Mouse (Mus musculus) liver, embryonic 12.5 days (tissue): Measurements from ENCODE around the gene Fpgs. TPM values are rescaled to one million over a fixed set of nuclear protein-coding genes. Genes with fewer than 3 reads are reported as not detected.

Experiments used
- ATAC-seq: fragments of 200-750 bp; cut with Nextera tagmentation; 2 replicates; pipeline ENCODE4 v1.8.0; 2017; ENCODE audit warnings: moderate number of reproducible peaks, mild to moderate bottlenecking, moderate library complexity
- H3K27ac ChIP-seq: fragments of 300-500 bp; sonication (generic); 2 replicates; pipeline ENCODE4 v1.5.1; 2016; ENCODE audit warnings: mild to moderate bottlenecking
- H3K27me3 ChIP-seq: fragments of 300-500 bp; sonication (generic); replicated peaks from 2 replicates; pipeline ENCODE4 v1.6.1; 2016; ENCODE audit warnings: mild to moderate bottlenecking, moderate library complexity
- H3K36me3 ChIP-seq: fragments of 300-500 bp; sonication (generic); 2 replicates; pipeline ENCODE4 v1.6.1; 2016; ENCODE audit warnings: mild to moderate bottlenecking, moderate library complexity
- H3K4me1 ChIP-seq: fragments of 300-500 bp; sonication (generic); 2 replicates; pipeline ENCODE4 v1.6.1; 2016
- H3K4me2 ChIP-seq: fragments of 300-500 bp; sonication (generic); 2 replicates; pipeline ENCODE4 v1.6.1; 2016; ENCODE audit warnings: mild to moderate bottlenecking, moderate library complexity
- H3K4me3 ChIP-seq: fragments of 300-500 bp; sonication (generic); 2 replicates; pipeline ENCODE4 v1.5.1; 2016; ENCODE audit warnings: mild to moderate bottlenecking, moderate library complexity
- H3K9ac ChIP-seq: fragments of 300-500 bp; sonication (generic); 2 replicates; pipeline ENCODE4 v1.6.1; 2016; ENCODE audit warnings: mild to moderate bottlenecking, moderate library complexity
- H3K9me3 ChIP-seq: fragments of 300-500 bp; sonication (generic); replicated peaks from 2 replicates; pipeline ENCODE4 v1.6.1; 2016; ENCODE audit warnings: mild to moderate bottlenecking, moderate library complexity
- WGBS: fragments of 180-500 bp; shearing (Covaris S2); methylation state at CpG from one replicate; pipeline ENCODE4 v1.1.7; 2016; ENCODE audit not compliant: insufficient replicate concordance; 5-methylcytosine and 5-hydroxymethylcytosine counted together
- microRNA counts: library from miRNA; unstranded; fragments of <30 nt; microRNA quantifications from one replicate; lab custom pipeline; 2017
- microRNA-seq: library from miRNA; unstranded; fragments of <30 nt; microRNA quantifications from one replicate; pipeline ENCODE4, GENCODE M21; 2017
- polyA plus RNA-seq: library from polyadenylated mRNA; unstranded; fragments of >200 nt; fragmentation: Nextera tagmentation; extraction: Ambion mirVana; gene quantifications from 2 replicates; pipeline ENCODE4 v1.2.1, GENCODE M21; 2016

Gene Fpgs
- polyA plus RNA-seq, 1 experiment from 2014 or later = 35.8 TPM

- no peak for ATAC-seq
Measured at GRCm38 (mm10) chr2:32642813-32643212, 61.1 kb downstream of the Fpgs start.

GRCm38 (mm10) chr2:32641810-32642209 lies 62.1 kb downstream of the Fpgs start:
- no peak overlapping the region for H3K9ac ChIP-seq
- no peak for ATAC-seq
- no peak overlapping the region for H3K27ac ChIP-seq
- H3K4me2 ChIP-seq = no peak overlapping the region
- no peak overlapping the region for H3K4me3 ChIP-seq
- no peaks in the 10 kb centered on the region for H3K27me3 ChIP-seq
- WGBS = 62% methylated on average over 5 of the region's 5 CpGs
- no peaks in the 10 kb centered on the region for H3K9me3 ChIP-seq
- H3K36me3 ChIP-seq = no peaks in the 10 kb centered on the region
- H3K4me1 ChIP-seq = peaks cover 61% of the 10 kb centered on the region

More at GRCm38 (mm10) chr2:32642813-32643212, 61.1 kb downstream of the Fpgs start:
- H3K27ac ChIP-seq = peak overlapping the region; percentile 2; the same call in 1 of the 2 replicates
- no peak overlapping the region for H3K9ac ChIP-seq
- H3K4me2 ChIP-seq = no peak overlapping the region
- H3K4me3 ChIP-seq = no peak overlapping the region
- no peaks in the 10 kb centered on the region for H3K27me3 ChIP-seq
- H3K9me3 ChIP-seq = no peaks in the 10 kb centered on the region
- WGBS = 69% methylated on average over 7 of the region's 7 CpGs
- peaks cover 60% of the 10 kb centered on the region for H3K4me1 ChIP-seq
- H3K36me3 ChIP-seq = no peaks in the 10 kb centered on the region

- Histone ChIP-seq H3K27ac (no peak overlapping the region), H3K4me1 (peaks cover 49% of the 10 kb centered on the region), H3K4me2 (no peak overlapping the region), H3K9me3 (no peaks in the 10 kb centered on the region), H3K4me3 (no peak overlapping the region), H3K9ac (no peak overlapping the region), H3K36me3 (no peaks in the 10 kb centered on the region), H3K27me3 (no peaks in the 10 kb centered on the region)
- no peak for ATAC-seq
- 55% methylated on average over 6 of the region's 6 CpGs for WGBS
Measured at GRCm38 (mm10) chr2:32640550-32641051, 63.3 kb downstream of the Fpgs start.

- no peak overlapping the region for H3K4me3 ChIP-seq
- no peak overlapping the region for H3K9ac ChIP-seq
- H3K27me3 ChIP-seq = no peaks in the 10 kb centered on the region
- no peaks in the 10 kb centered on the region for H3K36me3 ChIP-seq
- peak overlapping the region; percentile 34 for H3K27ac ChIP-seq
- ATAC-seq = no peak
- 21% methylated on average over 1 of the region's 1 CpGs for WGBS
- no peaks in the 10 kb centered on the region for H3K9me3 ChIP-seq
- H3K4me1 ChIP-seq = peaks cover 39% of the 10 kb centered on the region
- no peak overlapping the region for H3K4me2 ChIP-seq
Measured at GRCm38 (mm10) chr2:32639632-32640031, 64.3 kb downstream of the Fpgs start.

- Histone ChIP-seq H3K36me3 (no peaks in the 10 kb centered on the region), H3K27ac (0 out of 2 replicates have a peak overlapping the region, but pooled peaks have one; percentile 12), H3K4me1 (peaks cover 24% of the 10 kb centered on the region), H3K4me2 (no peak overlapping the region), H3K27me3 (no peaks in the 10 kb centered on the region), H3K9me3 (no peaks in the 10 kb centered on the region), H3K4me3 (no peak overlapping the region), H3K9ac (no peak overlapping the region; the same call in 1 of the 2 replicates)
- ATAC-seq = peak; percentile 69
- 26% methylated on average over 11 of the region's 11 CpGs for WGBS
Measured at GRCm38 (mm10) chr2:32637778-32638281, 66.1 kb downstream of the Fpgs start.

GRCm38 (mm10) chr2:32636617-32637016 lies 67.3 kb downstream of the Fpgs start:
- ATAC-seq = no peak
- Histone ChIP-seq H3K4me3 (no peak overlapping the region), H3K36me3 (no peaks in the 10 kb centered on the region), H3K4me1 (peaks cover 29% of the 10 kb centered on the region), H3K4me2 (no peak overlapping the region), H3K27me3 (no peaks in the 10 kb centered on the region), H3K27ac (no peak overlapping the region), H3K9me3 (no peaks in the 10 kb centered on the region), H3K9ac (no peak overlapping the region)
- WGBS = 81% methylated on average over 7 of the region's 7 CpGs

GRCm38 (mm10) chr2:32634277-32635105 lies 69.5 kb downstream of the Fpgs start:
- no peak overlapping the region for H3K4me2 ChIP-seq
- H3K9me3 ChIP-seq = no peaks in the 10 kb centered on the region
- no peak overlapping the region for H3K27ac ChIP-seq
- H3K4me3 ChIP-seq = no peak overlapping the region
- H3K36me3 ChIP-seq = no peaks in the 10 kb centered on the region
- H3K4me1 ChIP-seq = peaks cover 19% of the 10 kb centered on the region
- ATAC-seq = no peak
- 67% methylated on average over 10 of the region's 10 CpGs for WGBS
- H3K27me3 ChIP-seq = no peaks in the 10 kb centered on the region
- H3K9ac ChIP-seq = no peak overlapping the region

GRCm38 (mm10) chr2:32633660-32634059 lies 70.3 kb downstream of the Fpgs start:
- ATAC-seq = no peak
- Histone ChIP-seq H3K4me3 (no peak overlapping the region), H3K9ac (no peak overlapping the region), H3K27ac (no peak overlapping the region), H3K4me1 (peaks cover 16% of the 10 kb centered on the region), H3K36me3 (no peaks in the 10 kb centered on the region), H3K4me2 (no peak overlapping the region), H3K27me3 (no peaks in the 10 kb centered on the region), H3K9me3 (no peaks in the 10 kb centered on the region)
- WGBS = 79% methylated on average over 5 of the region's 5 CpGs

MicroRNAs encoded within 50 kb of the gene (microRNA counts, 519-probe panel; counts per million panel counts)
- microRNA mmu-miR-1954 (lab: Ali Mortazavi, UCI) (582 counts per million, percentile 70 among the panel's probes with 10 or more counts), microRNA mmu-miR-2861 (lab: Ali Mortazavi, UCI) (582 counts per million, percentile 70 among the panel's probes with 10 or more counts)

Small RNA genes within 50 kb of the gene (microRNA-seq; reads per million reads assigned to microRNA genes)
- gene Gm47291 = not detected
- gene Mir1954 = not detected
- gene Mir2861 = not detected
- not detected for gene Mir3960
- not detected for gene Mir8093

Other genes with a start within 250 kb of the Fpgs start
- gene Fam102a, start 168.8 kb downstream of the Fpgs start, polyA plus RNA-seq = 2.4 and 2.5 TPM in 2 replicates
- gene Dpm2, start 133.3 kb downstream of the Fpgs start, polyA plus RNA-seq = 69.5 and 73.8 TPM in 2 replicates
- gene Pip5kl1, start 129.3 kb downstream of the Fpgs start, polyA plus RNA-seq = 0.13 TPM in 1 of 2 replicates, not detected in the other
- gene 9430097D07Rik, start 128.5 kb downstream of the Fpgs start, polyA plus RNA-seq = not detected in 2 replicates
- gene St6galnac4, start 117.0 kb downstream of the Fpgs start, polyA plus RNA-seq = 17.5 and 18.9 TPM in 2 replicates
- gene St6galnac6, start 104.4 kb downstream of the Fpgs start, polyA plus RNA-seq = 14.5 and 15.4 TPM in 2 replicates
- gene Ak1, start 82.4 kb downstream of the Fpgs start, polyA plus RNA-seq = 2.6 TPM in 2 replicates
- gene Eng, start 57.5 kb downstream of the Fpgs start, polyA plus RNA-seq = 32.4 and 35.4 TPM in 2 replicates
- gene Cdk9, start 8.9 kb upstream of the Fpgs start, polyA plus RNA-seq = 85.3 and 86.1 TPM in 2 replicates
- gene Sh2d3c, start 16.9 kb upstream of the Fpgs start, polyA plus RNA-seq = 9.7 and 10.1 TPM in 2 replicates
- not detected in 2 replicates for gene 6330409D20Rik, start 36.9 kb upstream of the Fpgs start, polyA plus RNA-seq
- gene Tor2a, start 53.1 kb upstream of the Fpgs start, polyA plus RNA-seq = 35.9 and 36.6 TPM in 2 replicates
- 0.12 and 0.26 TPM in 2 replicates for gene Ttc16, start 71.5 kb upstream of the Fpgs start, polyA plus RNA-seq
- gene Ptrh1, start 71.6 kb upstream of the Fpgs start, polyA plus RNA-seq = 3.3 and 3.5 TPM in 2 replicates
- gene Cfap157, start 80.3 kb upstream of the Fpgs start, polyA plus RNA-seq = 0.44 and 0.54 TPM in 2 replicates
- gene Stxbp1, start 143.1 kb upstream of the Fpgs start, polyA plus RNA-seq = 5.8 and 5.9 TPM in 2 replicates
- 11.9 and 12.4 TPM in 2 replicates for gene Fam129b, start 172.0 kb upstream of the Fpgs start, polyA plus RNA-seq